Mouse (Mus musculus) heart, embryonic 10.5 days (tissue): Measurements from ENCODE around the gene Tmem45b. TPM values are rescaled to one million over a fixed set of nuclear protein-coding genes. Genes with fewer than 3 reads are reported as not detected.

Experiments
- DNase-seq: peaks from one replicate; pipeline ENCODE4 v3.0.0-alpha.2; 2017; ENCODE audit warnings: low spot score
- H3K27ac ChIP-seq: fragments of 300-500 bp; sonication (generic); 2 replicates; pipeline ENCODE4 v1.5.1; 2016; ENCODE audit warnings: mild to moderate bottlenecking
- H3K27me3 ChIP-seq: fragments of 300-500 bp; sonication (generic); 2 replicates; pipeline ENCODE4 v1.6.1; 2016; ENCODE audit warnings: mild to moderate bottlenecking; ENCODE audit not compliant: poor library complexity, insufficient read depth, severe bottlenecking
- H3K36me3 ChIP-seq: fragments of 300-500 bp; sonication (generic); 2 replicates; pipeline ENCODE4 v1.6.1; 2016; ENCODE audit warnings: mild to moderate bottlenecking, moderate library complexity
- H3K4me1 ChIP-seq: fragments of 300-500 bp; sonication (generic); 2 replicates; pipeline ENCODE4 v1.6.1; 2016; ENCODE audit warnings: mild to moderate bottlenecking
- H3K4me3 ChIP-seq: fragments of 300-500 bp; sonication (generic); 2 replicates; pipeline ENCODE4 v1.5.1; 2016; ENCODE audit warnings: mild to moderate bottlenecking, moderate library complexity
- H3K9me3 ChIP-seq: fragments of 300-500 bp; sonication (generic); 2 replicates; pipeline ENCODE4 v1.6.1; 2016; ENCODE audit warnings: mild to moderate bottlenecking, moderate library complexity
- WGBS: fragments of 180-500 bp; shearing (Covaris S2); methylation state at CpG from one replicate; pipeline ENCODE4 v1.1.7; 2016; 5-methylcytosine and 5-hydroxymethylcytosine counted together
- polyA plus RNA-seq: library from polyadenylated mRNA; unstranded; fragments of >200 nt; fragmentation: Nextera tagmentation; extraction: Ambion mirVana; gene quantifications from 2 replicates; pipeline ENCODE4 v1.2.1, GENCODE M21; 2016

Tmem45b gene
- polyA plus RNA-seq, 1 experiment from 2014 or later, result not detected

- H3K4me3 ChIP-seq, result peak overlapping the region; percentile 95
- DNase-seq, result peak; percentile 76
- H3K36me3 ChIP-seq, result peaks cover 28% of the 10 kb centered on the region
- H3K27me3 ChIP-seq, result no peaks in the 10 kb centered on the region
- WGBS, result 11% methylated on average over 40 of the region's 44 CpGs
- H3K27ac ChIP-seq, result peak overlapping the region; percentile 91
- H3K4me1 ChIP-seq, result peaks cover 14% of the 10 kb centered on the region
- no peaks in the 10 kb centered on the region for H3K9me3 ChIP-seq
Measured at GRCm38 (mm10) chr9:31386368-31387180, 77.7 kb downstream of the Tmem45b start.

GRCm38 (mm10) chr9:31385947-31386354 lies 78.3 kb downstream of the Tmem45b start, which contains the start of gene Nfrkb:
TSS of gene Nfrkb (plus strand) at chr9:31386192.
- under 1% methylated on average over 41 of the region's 46 CpGs for WGBS
- Histone ChIP-seq H3K4me1 (peaks cover 14% of the 10 kb centered on the region), H3K9me3 (no peaks in the 10 kb centered on the region), H3K4me3 (peak within 1 kb of the TSS; percentile 95), H3K27ac (peak within 1 kb of the TSS; percentile 91), H3K27me3 (no peaks in the 10 kb centered on the region), H3K36me3 (peaks cover 22% of the 10 kb centered on the region)
- peak; percentile 96 for DNase-seq

- DNase-seq, result peak; percentile 73
- peak overlapping the region; percentile 95 for H3K4me3 ChIP-seq
- peaks cover 17% of the 10 kb centered on the region for H3K36me3 ChIP-seq
- no peaks in the 10 kb centered on the region for H3K27me3 ChIP-seq
- peak overlapping the region; percentile 91 for H3K27ac ChIP-seq
- 15% methylated on average over 4 of the region's 4 CpGs for WGBS
- peaks cover 14% of the 10 kb centered on the region for H3K4me1 ChIP-seq
- no peaks in the 10 kb centered on the region for H3K9me3 ChIP-seq
Measured at GRCm38 (mm10) chr9:31385500-31385869, 78.8 kb downstream of the Tmem45b start.

GRCm38 (mm10) chr9:31384786-31385499 lies 79.3 kb downstream of the Tmem45b start:
- H3K27ac ChIP-seq, result no peak overlapping the region
- DNase-seq, result peak; percentile 66
- no peaks in the 10 kb centered on the region for H3K9me3 ChIP-seq
- H3K36me3 ChIP-seq, result peaks cover 12% of the 10 kb centered on the region
- no peaks in the 10 kb centered on the region for H3K27me3 ChIP-seq
- peaks cover 14% of the 10 kb centered on the region for H3K4me1 ChIP-seq
- 77% methylated on average over 17 of the region's 17 CpGs for WGBS
- H3K4me3 ChIP-seq, result peak overlapping the region; percentile 95; the same call in 1 of the 2 replicates

GRCm38 (mm10) chr9:31376661-31377060 lies 87.6 kb downstream of the Tmem45b start:
- no peak overlapping the region for H3K27ac ChIP-seq
- no peaks in the 10 kb centered on the region for H3K9me3 ChIP-seq
- H3K4me3 ChIP-seq, result no peak overlapping the region
- H3K4me1 ChIP-seq, result no peaks in the 10 kb centered on the region
- DNase-seq, result peak; percentile 17
- no peaks in the 10 kb centered on the region for H3K27me3 ChIP-seq
- peaks cover 28% of the 10 kb centered on the region for H3K36me3 ChIP-seq

Other genes with a start within 250 kb of the Tmem45b start
- 5.3 and 5.6 TPM in 2 replicates for gene Prdm10, start 183.9 kb downstream of the Tmem45b start, polyA plus RNA-seq
- 15.2 and 16.1 TPM in 2 replicates for gene Nfrkb, start 78.3 kb downstream of the Tmem45b start, polyA plus RNA-seq